Mouse (Mus musculus): ENCODE measurements around the gene Ubp1. TPM values are rescaled to one million over a fixed set of nuclear protein-coding genes. Genes with fewer than 3 reads are reported as not detected.

Ubp1 gene
- total and polyA plus RNA-seq, 3 experiments, result 42.0 to 73.4 (median 51.1) TPM

DNA sequence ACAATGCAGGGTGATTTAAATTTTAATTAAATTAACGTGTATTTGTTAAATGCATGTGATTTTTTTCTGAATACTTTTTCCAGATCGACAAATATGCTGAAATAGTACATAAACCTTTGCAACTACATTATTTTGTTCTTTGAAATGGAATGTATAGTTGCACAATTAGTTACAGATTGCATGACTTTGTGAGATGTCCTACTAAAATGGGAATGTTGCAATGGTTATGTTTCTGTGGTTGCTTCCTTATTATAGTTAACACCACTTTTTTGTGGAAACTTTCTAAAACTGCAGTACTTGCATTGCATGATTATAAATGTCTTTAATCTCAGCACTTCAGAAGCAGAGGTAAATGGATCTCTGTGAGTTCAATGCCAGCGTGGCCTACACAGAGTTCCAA, 35.8 kb upstream of the Ubp1 start:
- dilution Hi-C loops (cut with MboI; ENCODE audit: extremely low pct_ligation_motif_present, extremely low pct_unique_long_range_greater_than_20kb, low sequenced_read_pairs) (no loop called here), in situ Hi-C loops (cut with MboI; ENCODE audit: low pct_ligation_motif_present, low pct_unique_long_range_greater_than_20kb, low sequenced_read_pairs) (no loop called here)
- no peak overlapping the region for H3K9ac ChIP-seq (ENCODE audit: insufficient read depth, low read depth)
- DNase-seq (ENCODE audit: extremely low read depth), result no peak
- H3K36me3 ChIP-seq (replicated peaks in 1 of 2; ENCODE audit: control insufficient read depth in 1 of 2, insufficient read depth in 1 of 2, low read length in 1 of 2), result peaks cover 31 to 77% of the 10 kb centered on the region in 2 experiments
- no peak overlapping the region for H3K27ac ChIP-seq (ENCODE audit: insufficient read depth, low read depth)
- H3K27me3 ChIP-seq (replicated peaks), result no peaks in the 10 kb centered on the region
- H3K4me2 ChIP-seq (ENCODE audit: insufficient read depth, low read depth, poor library complexity, severe bottlenecking), result no peak overlapping the region
- no peaks in the 10 kb centered on the region for H3K9me3 ChIP-seq (replicated peaks; ENCODE audit: low read length)
- TF ChIP-seq RAD21 (IDR thresholded peaks at IDR 0.05; ENCODE audit: low read depth, low read length), result no peak
- no peak for TF ChIP-seq POLR2A (IDR thresholded peaks at IDR 0.05; ENCODE audit: low read depth, low read length)
- no peak for TF ChIP-seq USF2 (conservative IDR thresholded peaks at IDR 0.05; ENCODE audit: low read depth, low read length)
- no peak for TF ChIP-seq CTCF (conservative IDR thresholded peaks at IDR 0.05 in 1 of 2, IDR thresholded peaks at IDR 0.05 in 1 of 2; ENCODE audit: low read depth in 2 of 2, low read length in 2 of 2)
- TF ChIP-seq USF1 (IDR thresholded peaks at IDR 0.05; ENCODE audit: low read depth, low read length), result no peak
- no peak for TF ChIP-seq NRF1 (IDR thresholded peaks at IDR 0.05; ENCODE audit: low read depth, low read length)
- TF ChIP-seq MAX (IDR thresholded peaks at IDR 0.05; ENCODE audit: low read length), result no peak
- TF ChIP-seq ELF1 (IDR thresholded peaks at IDR 0.05; ENCODE audit: low read depth, low read length), result no peak
- no peak for TF ChIP-seq ZNF384 (IDR thresholded peaks at IDR 0.05; ENCODE audit: low read depth, low read length)
- TF ChIP-seq CHD1 (IDR thresholded peaks at IDR 0.05; ENCODE audit: low read depth, low read length), result no peak
- no peak for TF ChIP-seq IRF4 (IDR thresholded peaks at IDR 0.05; ENCODE audit: low read depth, low read length)
- TF ChIP-seq EP300 (IDR thresholded peaks at IDR 0.05; ENCODE audit: low read length), result no peak
- H3K79me2 ChIP-seq (replicated peaks; ENCODE audit: control insufficient read depth, extremely low read depth, insufficient read depth, poor library complexity, severe bottlenecking), result no peaks in the 10 kb centered on the region
- no peaks in the 10 kb centered on the region for H3K4me1 ChIP-seq (ENCODE audit: control insufficient read depth in 1 of 2, insufficient read depth in 2 of 2)
- no peak overlapping the region for H3K4me3 ChIP-seq (replicated peaks in 1 of 3; ENCODE audit: low read depth in 2 of 3, low read length in 2 of 3, poor library complexity in 1 of 3)

DNA sequence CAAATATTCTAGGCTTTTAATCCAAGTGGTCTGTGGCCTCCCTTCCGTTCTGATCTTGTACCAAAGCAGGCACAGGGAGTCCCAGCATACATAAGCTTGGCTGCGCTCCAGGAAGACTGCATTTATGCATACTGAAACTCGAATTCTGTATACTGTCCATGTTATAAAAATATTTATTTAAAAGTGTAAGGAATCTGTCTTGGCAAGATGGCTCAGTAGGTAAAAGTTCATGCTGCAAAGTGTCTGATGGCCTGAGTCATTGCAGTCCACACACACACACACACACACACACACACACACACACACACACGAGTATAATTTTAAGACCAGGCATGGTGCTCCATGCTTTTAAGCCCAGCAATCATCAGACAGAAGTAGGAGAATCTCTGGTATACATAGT, 27.6 kb upstream of the Ubp1 start:
- no peak overlapping the region for H3K27ac ChIP-seq (ENCODE audit: insufficient read depth, low read depth)
- no peaks in the 10 kb centered on the region for H3K4me1 ChIP-seq (ENCODE audit: control insufficient read depth in 1 of 2, insufficient read depth in 2 of 2)
- H3K4me2 ChIP-seq (ENCODE audit: insufficient read depth, low read depth, poor library complexity, severe bottlenecking), result no peak overlapping the region
- H3K9ac ChIP-seq (ENCODE audit: insufficient read depth, low read depth), result no peak overlapping the region
- no peaks in the 10 kb centered on the region for H3K9me3 ChIP-seq (replicated peaks; ENCODE audit: low read length)
- no peak for DNase-seq (ENCODE audit: extremely low read depth)
- H3K79me2 ChIP-seq (replicated peaks; ENCODE audit: control insufficient read depth, extremely low read depth, insufficient read depth, poor library complexity, severe bottlenecking), result no peaks in the 10 kb centered on the region
- H3K4me3 ChIP-seq (replicated peaks in 1 of 3; ENCODE audit: low read depth in 2 of 3, low read length in 2 of 3, poor library complexity in 1 of 3), result no peak overlapping the region
- dilution Hi-C loops (cut with MboI; ENCODE audit: extremely low pct_ligation_motif_present, extremely low pct_unique_long_range_greater_than_20kb, low sequenced_read_pairs) (no loop called here), in situ Hi-C loops (cut with MboI; ENCODE audit: low pct_ligation_motif_present, low pct_unique_long_range_greater_than_20kb, low sequenced_read_pairs) (no loop called here)
- no peaks in the 10 kb centered on the region for H3K27me3 ChIP-seq (replicated peaks)
- TF ChIP-seq CHD1 (IDR thresholded peaks at IDR 0.05; ENCODE audit: low read depth, low read length) (no peak), CHD2 (IDR thresholded peaks at IDR 0.05; ENCODE audit: low read length) (no peak), ZNF384 (IDR thresholded peaks at IDR 0.05; ENCODE audit: low read depth, low read length) (no peak), PAX5 (IDR thresholded peaks at IDR 0.05; ENCODE audit: low read length) (no peak), MAFK (IDR thresholded peaks at IDR 0.05; ENCODE audit: insufficient replicate concordance, low read length) (no peak), ZC3H11A (IDR thresholded peaks at IDR 0.05; ENCODE audit: low read depth, low read length) (no peak), JUN (IDR thresholded peaks at IDR 0.05; ENCODE audit: insufficient read depth, low read depth, low read length) (no peak), USF2 (conservative IDR thresholded peaks at IDR 0.05; ENCODE audit: low read depth, low read length) (no peak), BHLHE40 (IDR thresholded peaks at IDR 0.05; ENCODE audit: low read depth, low read length) (no peak), MAZ (IDR thresholded peaks at IDR 0.05; ENCODE audit: low read depth, low read length) (no peak), IRF4 (IDR thresholded peaks at IDR 0.05; ENCODE audit: low read depth, low read length) (no peak), GABPA (IDR thresholded peaks at IDR 0.05; ENCODE audit: insufficient replicate concordance, low read depth, low read length) (no peak), MXI1 (IDR thresholded peaks at IDR 0.05; ENCODE audit: low read depth, low read length) (no peak), E2F4 (IDR thresholded peaks at IDR 0.05; ENCODE audit: insufficient replicate concordance, low read depth, low read length) (no peak), TCF12 (IDR thresholded peaks at IDR 0.05; ENCODE audit: low read depth, low read length) (no peak), SMC3 (IDR thresholded peaks at IDR 0.05; ENCODE audit: low read depth, low read length) (no peak), CTCF (conservative IDR thresholded peaks at IDR 0.05 in 1 of 2, IDR thresholded peaks at IDR 0.05 in 1 of 2; ENCODE audit: low read depth in 2 of 2, low read length in 2 of 2) (no peak), MYC (IDR thresholded peaks at IDR 0.05; ENCODE audit: low read depth, low read length) (no peak)
- peaks cover 40 to 86% of the 10 kb centered on the region in 2 experiments for H3K36me3 ChIP-seq (replicated peaks in 1 of 2; ENCODE audit: control insufficient read depth in 1 of 2, insufficient read depth in 1 of 2, low read length in 1 of 2)

Data from CH12.LX (cell line).